Mouse (Mus musculus) embryonic facial prominence, embryonic 15.5 days (tissue): ENCODE data around the gene Slc2a3. TPM values are rescaled to one million over a fixed set of nuclear protein-coding genes. Genes with fewer than 3 reads are reported as not detected.
"Not testable (repeated sequence)": the region's sequence is repeated elsewhere in the genome, so short reads cannot be mapped to it uniquely, and the experiment has no call there.

Source experiments
- ATAC-seq: fragments of 200-750 bp; cut with Nextera tagmentation; 2 replicates; pipeline ENCODE4 v1.8.0; 2017; ENCODE audit warnings: low read depth, moderate TSS enrichment; ENCODE audit not compliant: insufficient number of reproducible peaks, low FRiP score, low TSS enrichment
- H3K27ac ChIP-seq: fragments of 300-500 bp; sonication (generic); replicated peaks from 2 replicates; pipeline ENCODE4 v1.5.1; 2015; ENCODE audit warnings: mild to moderate bottlenecking, inconsistent platforms
- H3K27me3 ChIP-seq: fragments of 300-500 bp; sonication (generic); 2 replicates; pipeline ENCODE4 v1.6.1; 2015; ENCODE audit warnings: inconsistent platforms
- H3K36me3 ChIP-seq: fragments of 300-500 bp; sonication (generic); 2 replicates; pipeline ENCODE4 v1.6.1; 2015; ENCODE audit warnings: mild to moderate bottlenecking, inconsistent platforms
- H3K4me1 ChIP-seq: fragments of 300-500 bp; sonication (generic); 2 replicates; pipeline ENCODE4 v1.6.1; 2015; ENCODE audit warnings: inconsistent platforms
- H3K4me2 ChIP-seq: fragments of 300-500 bp; sonication (generic); replicated peaks from 2 replicates; pipeline ENCODE4 v1.6.1; 2015; ENCODE audit warnings: mild to moderate bottlenecking, inconsistent platforms
- H3K4me3 ChIP-seq: fragments of 300-500 bp; sonication (generic); replicated peaks from 2 replicates; pipeline ENCODE4 v1.5.1; 2015; ENCODE audit warnings: mild to moderate bottlenecking, inconsistent platforms
- H3K9ac ChIP-seq: fragments of 300-500 bp; sonication (generic); 2 replicates; pipeline ENCODE4 v1.6.1; 2015; ENCODE audit warnings: inconsistent platforms
- H3K9me3 ChIP-seq: fragments of 300-500 bp; sonication (generic); replicated peaks from 2 replicates; pipeline ENCODE4 v1.6.1; 2016; ENCODE audit warnings: inconsistent platforms
- WGBS: fragments of 180-500 bp; shearing (Covaris S2); methylation state at CpG from one replicate; pipeline ENCODE4 v1.1.7; 2015; 5-methylcytosine and 5-hydroxymethylcytosine counted together
- polyA plus RNA-seq: library from polyadenylated mRNA; unstranded; fragments of >200 nt; fragmentation: Nextera tagmentation; extraction: Ambion mirVana; gene quantifications from 2 replicates; pipeline ENCODE4 v1.2.1, GENCODE M21; 2015

The Slc2a3 gene
- polyA plus RNA-seq, 1 experiment from 2014 or later, result 40.2 TPM

DNA sequence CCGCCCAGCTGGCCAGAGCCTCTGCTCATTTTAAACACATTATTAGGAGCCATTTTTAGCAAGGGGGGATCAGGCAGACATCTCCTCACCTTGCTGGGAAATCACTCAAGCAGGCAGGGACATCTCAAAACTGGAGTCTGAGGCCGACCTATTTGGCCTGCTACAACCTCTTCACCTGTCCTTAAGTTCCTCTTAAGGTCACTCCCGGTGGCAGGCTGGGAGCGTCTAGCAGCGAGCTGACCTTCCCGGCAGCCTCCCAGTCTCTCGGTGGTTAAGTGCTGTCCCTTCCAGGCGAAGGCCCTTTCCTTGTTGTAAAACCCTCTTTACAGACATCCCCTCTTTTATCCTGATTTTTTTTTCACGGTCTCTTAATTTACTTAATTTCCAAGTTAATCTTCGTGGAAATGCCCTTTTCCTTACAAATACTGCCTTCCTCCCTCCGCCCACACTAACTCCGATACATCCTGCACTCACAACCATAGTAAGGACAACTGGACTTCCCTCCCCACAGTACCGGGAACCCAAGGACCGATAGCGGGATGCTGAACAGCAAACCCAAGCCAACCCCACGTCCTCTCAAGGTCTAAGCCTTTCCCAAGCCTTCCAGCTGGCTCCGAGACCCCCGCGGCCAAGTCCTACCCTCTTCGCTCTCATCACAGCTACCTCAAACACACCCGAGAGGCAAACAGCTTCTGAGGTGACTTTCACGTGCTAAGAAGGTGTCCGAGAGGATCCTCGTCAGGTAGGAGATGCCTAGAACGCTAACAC, 59.8 kb downstream of the Slc2a3 start:
- H3K27me3 ChIP-seq, result peaks cover 21% of the 10 kb centered on the region

DNA sequence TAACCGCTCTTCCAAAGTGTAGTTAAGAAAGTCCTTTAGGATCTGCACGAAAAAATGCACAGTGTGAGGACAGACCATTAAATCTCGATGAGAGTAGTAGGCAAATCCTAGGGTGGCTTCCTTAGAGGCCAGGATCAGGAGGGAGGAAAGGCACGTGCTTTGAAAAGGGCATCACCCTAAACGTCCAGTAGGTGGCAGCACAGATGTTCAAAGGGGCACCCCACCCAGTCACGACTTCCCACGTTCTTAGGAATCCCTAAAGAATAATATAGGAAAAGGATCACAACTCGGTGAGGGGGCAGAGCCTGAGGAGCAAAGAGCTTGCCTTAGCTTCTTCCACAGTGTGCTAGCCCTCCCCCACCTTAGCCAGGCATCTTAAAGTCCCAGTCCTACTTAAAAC, 61.5 kb downstream of the Slc2a3 start:
- 14% methylated on average over 8 of the region's 8 CpGs for WGBS
- 0 out of 2 replicates have a peak, but pooled peaks cover 3% of the 10 kb centered on the region for H3K36me3 ChIP-seq
- no peak overlapping the region for H3K9ac ChIP-seq
- peak overlapping the region; percentile 26; the same call in 1 of the 2 replicates for H3K4me2 ChIP-seq
- H3K27me3 ChIP-seq, result peaks cover 20% of the 10 kb centered on the region
- H3K4me3 ChIP-seq, result 0 out of 2 replicates have a peak overlapping the region, but pooled peaks have one; percentile 15
- H3K4me1 ChIP-seq, result peaks cover 5% of the 10 kb centered on the region; the same call in 1 of the 2 replicates
- no peak for ATAC-seq
- no peaks in the 10 kb centered on the region for H3K9me3 ChIP-seq
- no peak overlapping the region for H3K27ac ChIP-seq

More for the DNA sequence above, 59.8 kb downstream of the Slc2a3 start:
- H3K27ac ChIP-seq, result no peak overlapping the region
- peak overlapping the region; percentile 77 for H3K4me2 ChIP-seq
- ATAC-seq, result no peak
- no peaks in the 10 kb centered on the region for H3K9me3 ChIP-seq
- peak overlapping the region; percentile 53 for H3K4me3 ChIP-seq
- 5% methylated on average over 25 of the region's 25 CpGs for WGBS
- peak overlapping the region; percentile 9; the same call in 1 of the 2 replicates for H3K9ac ChIP-seq
- no peaks in the 10 kb centered on the region for H3K36me3 ChIP-seq
- H3K4me1 ChIP-seq, result peaks cover 5% of the 10 kb centered on the region; the same call in 1 of the 2 replicates

DNA sequence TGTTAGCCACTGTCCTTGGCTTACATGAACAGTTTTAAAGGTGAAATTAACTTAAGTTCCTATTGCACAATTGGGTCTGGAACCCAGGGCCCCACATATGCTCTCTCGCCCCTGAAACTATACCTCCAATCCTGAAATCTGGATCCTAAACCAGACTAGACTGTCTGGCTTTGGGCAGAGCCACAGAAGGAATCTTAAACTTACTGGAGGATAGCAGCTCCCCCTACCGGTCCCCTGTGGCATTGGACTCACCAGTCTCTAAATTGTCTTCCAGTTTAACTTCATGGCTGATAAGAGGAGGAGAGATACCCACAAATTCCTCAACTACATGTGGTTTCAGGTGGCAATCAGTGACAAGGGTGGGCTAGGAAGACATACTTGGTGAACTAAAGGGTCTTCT, 81.5 kb downstream of the Slc2a3 start:
- Histone ChIP-seq H3K36me3 (no peaks in the 10 kb centered on the region), H3K4me1 (no peaks in the 10 kb centered on the region; the same call in 1 of the 2 replicates), H3K27me3 (no peaks in the 10 kb centered on the region), H3K4me2 (no peak overlapping the region), H3K9me3 (no peaks in the 10 kb centered on the region), H3K9ac (no peak overlapping the region), H3K27ac (no peak overlapping the region), H3K4me3 (no peak overlapping the region)
- 31% methylated on average over 2 of the region's 2 CpGs for WGBS
- no peak for ATAC-seq

GRCm38 (mm10) chr6:122718224-122718623, 83.2 kb downstream of the Slc2a3 start:
- not testable (repeated sequence) for H3K27me3 ChIP-seq, H3K9ac ChIP-seq, H3K4me1 ChIP-seq, H3K4me3 ChIP-seq, H3K36me3 ChIP-seq, H3K4me2 ChIP-seq, H3K9me3 ChIP-seq, H3K27ac ChIP-seq, ATAC-seq
- 97% methylated on average over 1 of the region's 1 CpGs for WGBS

DNA sequence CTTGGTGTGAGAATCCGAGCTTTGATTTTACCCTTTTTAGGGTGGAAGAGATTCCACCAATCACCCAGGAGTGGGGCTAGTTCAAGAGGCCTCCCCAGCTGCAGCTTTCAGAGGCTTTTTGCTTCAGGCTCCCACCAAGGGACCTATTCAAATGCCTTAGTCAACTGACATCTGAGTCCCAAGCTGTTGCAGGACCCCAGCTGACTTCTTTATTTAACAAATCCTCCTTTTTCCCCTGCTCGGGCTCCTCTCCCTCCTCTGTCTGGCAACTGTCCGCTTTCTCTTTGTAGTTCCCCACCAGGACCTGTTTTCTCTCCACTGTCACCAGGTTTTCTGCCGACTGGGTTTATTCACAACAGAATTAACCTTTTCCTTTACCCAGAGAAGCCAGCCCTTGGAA, 85.6 kb downstream of the Slc2a3 start:
- Histone ChIP-seq H3K36me3 (no peaks in the 10 kb centered on the region), H3K9ac (no peak overlapping the region), H3K4me3 (no peak overlapping the region), H3K4me2 (no peak overlapping the region), H3K27me3 (no peaks in the 10 kb centered on the region), H3K27ac (no peak overlapping the region), H3K9me3 (no peaks in the 10 kb centered on the region), H3K4me1 (no peaks in the 10 kb centered on the region; the same call in 1 of the 2 replicates)
- 8% methylated on average over 4 of the region's 4 CpGs for whole genome bisulfite sequencing
- no peak for ATAC-seq

- Histone ChIP-seq H3K4me2 (no peak overlapping the region), H3K27ac (no peak overlapping the region), H3K27me3 (no peaks in the 10 kb centered on the region), H3K4me3 (no peak overlapping the region), H3K9ac (no peak overlapping the region), H3K4me1 (no peaks in the 10 kb centered on the region; the same call in 1 of the 2 replicates), H3K9me3 (no peaks in the 10 kb centered on the region), H3K36me3 (no peaks in the 10 kb centered on the region)
- no peak for ATAC-seq
- WGBS, result 57% methylated on average over 7 of the region's 7 CpGs
Observed at GRCm38 (mm10) chr6:122714707-122715365, 86.6 kb downstream of the Slc2a3 start.

DNA sequence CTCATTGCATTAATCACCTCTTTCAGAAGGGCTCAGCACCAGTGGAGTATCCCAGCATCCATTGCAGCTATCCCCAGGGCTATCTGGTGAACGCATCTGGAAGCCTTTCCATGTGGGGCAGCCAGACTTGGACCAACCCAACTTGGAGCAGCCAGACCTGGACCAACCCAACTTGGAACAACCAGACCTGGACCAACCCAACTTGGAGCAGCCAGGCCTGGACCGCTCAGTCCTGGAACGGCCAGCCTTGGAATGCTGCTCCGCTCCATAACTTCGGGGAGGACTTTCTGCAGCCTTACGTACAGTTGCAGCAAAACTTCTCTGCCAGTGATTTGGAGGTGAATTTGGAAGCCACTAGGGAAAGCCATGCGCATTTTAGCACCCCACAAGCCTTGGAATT, 88.3 kb downstream of the Slc2a3 start:
- not testable (repeated sequence) for H3K4me1 ChIP-seq, H3K9me3 ChIP-seq, H3K9ac ChIP-seq, H3K36me3 ChIP-seq, H3K4me3 ChIP-seq, H3K27me3 ChIP-seq, ATAC-seq, H3K4me2 ChIP-seq, H3K27ac ChIP-seq
- 87% methylated on average over 7 of the region's 7 CpGs for WGBS

- Histone ChIP-seq H3K4me3 (no peak overlapping the region), H3K4me2 (no peak overlapping the region), H3K4me1 (no peaks in the 10 kb centered on the region; the same call in 1 of the 2 replicates), H3K36me3 (no peaks in the 10 kb centered on the region), H3K9me3 (no peaks in the 10 kb centered on the region), H3K27ac (no peak overlapping the region), H3K9ac (no peak overlapping the region), H3K27me3 (no peaks in the 10 kb centered on the region)
- ATAC-seq, result no peak
- 77% methylated on average over 2 of the region's 2 CpGs for WGBS
Observed at GRCm38 (mm10) chr6:122711455-122711854, 90.0 kb downstream of the Slc2a3 start.

GRCm38 (mm10) chr6:122708826-122709225, 92.6 kb downstream of the Slc2a3 start:
- no peak for ATAC-seq
- Histone ChIP-seq H3K4me2 (no peak overlapping the region), H3K36me3 (no peaks in the 10 kb centered on the region), H3K9me3 (no peaks in the 10 kb centered on the region), H3K9ac (no peak overlapping the region), H3K27me3 (no peaks in the 10 kb centered on the region), H3K4me1 (no peaks in the 10 kb centered on the region), H3K4me3 (no peak overlapping the region), H3K27ac (no peak overlapping the region)
- 67% methylated on average over 4 of the region's 4 CpGs for WGBS

DNA sequence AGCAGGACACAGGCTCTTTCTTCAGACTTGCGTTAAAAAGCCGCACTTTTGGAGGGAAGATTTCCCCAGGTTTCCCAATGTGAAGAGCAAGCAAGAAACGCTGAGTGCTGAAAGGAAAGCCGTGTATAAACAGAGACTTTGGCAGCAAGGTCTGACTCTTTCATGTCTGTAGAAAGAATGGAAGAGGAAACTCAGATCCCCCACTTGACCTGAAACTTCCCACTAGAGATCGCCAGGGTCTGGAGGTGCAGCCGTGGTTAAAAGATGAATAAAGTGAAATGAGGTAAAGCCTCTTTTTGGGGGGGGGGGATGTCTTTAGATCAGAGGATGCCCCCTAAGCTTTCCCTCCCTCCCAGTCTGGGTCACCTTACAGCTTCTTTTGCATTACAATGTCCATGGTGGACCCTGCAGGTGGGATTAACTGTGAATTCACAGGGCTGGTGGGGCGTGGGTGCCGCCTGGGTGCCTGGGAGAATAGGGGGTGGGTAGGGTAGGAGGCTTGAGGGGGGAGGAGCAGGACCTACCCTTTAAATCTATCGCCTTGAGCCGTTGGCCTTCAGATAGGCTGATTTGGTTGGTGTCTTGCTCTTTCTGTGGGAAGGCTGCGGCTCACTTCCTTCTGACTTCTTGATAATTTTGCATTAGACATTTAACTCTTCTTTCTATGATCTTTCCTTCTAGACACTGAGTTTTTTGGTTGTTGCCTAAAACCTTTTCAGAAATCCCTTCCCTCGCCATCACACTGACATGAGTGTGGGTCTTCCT, 94.2 kb downstream of the Slc2a3 start, which contains the start of gene Nanog:
TSS of gene Nanog (plus strand) at position 454 of the 765 bp plus-strand sequence.
- ATAC-seq, result no peak
- H3K9ac ChIP-seq, result no peak within 1 kb of the TSS
- WGBS, result 22% methylated on average over 12 of the region's 12 CpGs
- no peak within 1 kb of the TSS for H3K4me2 ChIP-seq
- no peak within 1 kb of the TSS for H3K4me3 ChIP-seq
- H3K27ac ChIP-seq, result no peak within 1 kb of the TSS
- 0 out of 2 replicates have a peak, but pooled peaks cover 4% of the 10 kb centered on the region for H3K4me1 ChIP-seq
- no peaks in the 10 kb centered on the region for H3K9me3 ChIP-seq
- no peaks in the 10 kb centered on the region for H3K36me3 ChIP-seq
- H3K27me3 ChIP-seq, result no peaks in the 10 kb centered on the region

- 65% methylated on average over 12 of the region's 12 CpGs for WGBS
- Histone ChIP-seq H3K4me3 (no peak overlapping the region), H3K36me3 (no peaks in the 10 kb centered on the region), H3K27ac (no peak overlapping the region), H3K9me3 (no peaks in the 10 kb centered on the region), H3K27me3 (no peaks in the 10 kb centered on the region), H3K4me2 (no peak overlapping the region), H3K4me1 (0 out of 2 replicates have a peak, but pooled peaks cover 6% of the 10 kb centered on the region), H3K9ac (no peak overlapping the region)
- no peak for ATAC-seq
Observed at GRCm38 (mm10) chr6:122706337-122706840, 95.1 kb downstream of the Slc2a3 start.
